Mouse (Mus musculus): ENCODE data around the gene Rbm4b. TPM values are rescaled to one million over a fixed set of nuclear protein-coding genes. Genes with fewer than 3 reads are reported as not detected.
"Not testable (repeated sequence)": the region's sequence is repeated elsewhere in the genome, so short reads cannot be mapped to it uniquely, and the experiment has no call there.

The Rbm4b gene
- polyA plus RNA-seq, 1 experiment from 2014 or later, result 190 TPM

DNA sequence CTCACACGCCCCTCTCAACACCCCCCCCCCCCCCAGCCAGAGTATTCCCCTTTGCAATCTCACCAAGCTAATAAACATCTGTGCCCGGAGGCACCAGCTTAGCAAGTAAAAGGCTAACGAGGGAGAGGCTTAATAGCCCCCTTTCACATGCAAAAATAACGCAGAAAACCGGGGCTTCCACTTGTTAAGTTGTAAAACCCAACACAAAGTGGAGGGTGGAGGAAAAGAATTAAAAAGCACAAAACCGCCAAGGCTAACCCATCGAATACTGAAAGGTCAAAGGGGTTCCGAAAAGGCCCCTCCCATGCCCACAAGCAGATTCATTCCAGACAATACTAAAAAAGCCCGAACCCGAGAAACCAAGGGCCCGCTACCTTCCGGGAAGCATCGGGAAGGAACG lies 54.0 kb downstream of the Rbm4b start:
- Histone ChIP-seq H3K27me3 (ENCODE audit: control insufficient read depth, insufficient read depth, low read length) (no peaks in the 10 kb centered on the region), H3K4me3 (replicated peaks; ENCODE audit: low read depth, low read length) (peak overlapping the region; percentile 87), H3K9me3 (ENCODE audit: control insufficient read depth, low read length) (no peaks in the 10 kb centered on the region), H3K9ac (replicated peaks; ENCODE audit: low read length) (peak overlapping the region; percentile 68), H3K27ac (replicated peaks; ENCODE audit: low read depth, low read length) (peak overlapping the region; percentile 91), H3K4me1 (ENCODE audit: control insufficient read depth, insufficient read depth, low read length) (peaks cover 18% of the 10 kb centered on the region), H3K4me2 (ENCODE audit: low read length) (peak overlapping the region; percentile 94), H3K36me3 (ENCODE audit: control insufficient read depth, insufficient read depth, low read length) (no peaks in the 10 kb centered on the region)
- ATAC-seq (ENCODE audit: low FRiP score, low TSS enrichment) (no peak), DNase-seq (peak; percentile 3)
- under 1% methylated on average over 14 of the region's 14 CpGs for WGBS

DNA sequence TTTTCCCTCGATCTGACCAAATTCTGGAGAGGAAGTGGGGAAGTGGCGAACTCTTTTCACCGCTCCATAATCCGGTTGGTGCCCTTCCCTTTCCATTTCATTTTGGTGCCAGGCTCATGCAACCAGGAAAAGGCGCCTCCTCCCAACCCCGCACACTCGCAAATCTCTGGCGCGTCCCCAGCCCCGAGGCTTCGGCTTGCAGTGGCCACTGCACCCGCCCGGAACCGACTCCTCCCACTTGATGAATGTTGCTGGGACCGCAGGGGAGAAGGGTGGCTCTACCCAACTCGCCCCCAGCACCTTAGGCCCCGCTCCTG lies 54.4 kb downstream of the Rbm4b start:
- Histone ChIP-seq H3K9ac (replicated peaks; ENCODE audit: low read length) (peak overlapping the region; percentile 68), H3K4me3 (replicated peaks; ENCODE audit: low read depth, low read length) (peak overlapping the region; percentile 87), H3K36me3 (ENCODE audit: control insufficient read depth, insufficient read depth, low read length) (no peaks in the 10 kb centered on the region), H3K9me3 (ENCODE audit: control insufficient read depth, low read length) (no peaks in the 10 kb centered on the region), H3K4me2 (ENCODE audit: low read length) (peak overlapping the region; percentile 94), H3K4me1 (ENCODE audit: control insufficient read depth, insufficient read depth, low read length) (peaks cover 18% of the 10 kb centered on the region), H3K27ac (replicated peaks; ENCODE audit: low read depth, low read length) (peak overlapping the region; percentile 91), H3K27me3 (ENCODE audit: control insufficient read depth, insufficient read depth, low read length) (no peaks in the 10 kb centered on the region)
- no peak for ATAC-seq (ENCODE audit: low FRiP score, low TSS enrichment)
- no peak for DNase-seq
- WGBS, result under 1% methylated on average over 17 of the region's 17 CpGs

DNA sequence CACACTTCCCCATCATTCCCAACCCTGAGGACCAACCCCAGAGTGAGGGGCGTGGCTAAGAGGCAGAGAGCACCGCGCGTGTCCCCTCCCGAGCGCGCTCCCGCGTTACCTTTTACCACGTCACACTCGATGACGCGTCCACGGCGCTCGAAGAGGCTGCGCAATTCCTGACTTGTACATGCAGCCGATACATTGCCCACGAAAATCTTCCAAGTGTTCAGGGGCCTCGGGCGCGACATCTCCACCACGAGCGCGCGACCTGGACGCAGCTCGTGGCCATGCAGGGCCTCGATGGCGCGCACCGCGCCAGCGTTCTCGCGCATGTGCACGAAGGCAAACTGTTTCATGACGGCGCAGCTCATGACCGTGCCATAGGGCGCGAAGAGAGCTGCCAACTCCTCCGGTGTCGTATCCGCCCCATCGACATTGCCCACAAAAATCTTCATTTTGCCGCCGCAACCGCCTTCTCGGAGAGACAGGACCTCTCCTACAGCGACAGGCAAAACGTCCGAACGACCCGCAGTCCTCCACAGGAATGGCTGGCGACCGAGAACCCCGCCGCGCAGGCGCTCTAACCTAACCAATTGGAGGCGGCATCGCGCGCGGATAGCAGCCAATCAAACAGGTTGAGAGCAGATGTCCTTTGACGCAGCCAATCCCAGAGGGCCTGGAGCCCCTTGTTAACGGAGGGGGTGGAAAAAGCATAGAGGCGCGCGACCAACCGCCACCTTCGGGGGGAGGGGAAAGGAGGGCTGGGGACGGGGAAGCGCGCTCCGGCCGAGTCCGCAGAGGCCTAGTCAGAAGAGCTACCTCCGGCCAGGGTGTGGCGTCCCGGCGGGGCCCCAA lies 55.0 kb downstream of the Rbm4b start, which contains the start of the genes Gm21992 and Rbm14:
Gm21992 (minus strand) TSS at position 550 of the 846 bp plus-strand sequence.
Rbm14 (minus strand) TSS at position 572 of the 846 bp plus-strand sequence.
- ATAC-seq (ENCODE audit: low FRiP score, low TSS enrichment) (peak; percentile 99), DNase-seq (peak; percentile 99)
- Histone ChIP-seq H3K36me3 (ENCODE audit: control insufficient read depth, insufficient read depth, low read length) (no peaks in the 10 kb centered on the region), H3K9me3 (ENCODE audit: control insufficient read depth, low read length) (no peaks in the 10 kb centered on the region), H3K4me2 (ENCODE audit: low read length) (peak within 1 kb of the TSS; percentile 94), H3K27me3 (ENCODE audit: control insufficient read depth, insufficient read depth, low read length) (no peaks in the 10 kb centered on the region), H3K9ac (replicated peaks; ENCODE audit: low read length) (peak within 1 kb of the TSS; percentile 68), H3K27ac (replicated peaks; ENCODE audit: low read depth, low read length) (peak within 1 kb of the TSS; percentile 91), H3K4me3 (replicated peaks; ENCODE audit: low read depth, low read length) (peak within 1 kb of the TSS; percentile 87), H3K4me1 (ENCODE audit: control insufficient read depth, insufficient read depth, low read length) (peaks cover 18% of the 10 kb centered on the region)
- under 1% methylated on average over 83 of the region's 83 CpGs for WGBS

DNA sequence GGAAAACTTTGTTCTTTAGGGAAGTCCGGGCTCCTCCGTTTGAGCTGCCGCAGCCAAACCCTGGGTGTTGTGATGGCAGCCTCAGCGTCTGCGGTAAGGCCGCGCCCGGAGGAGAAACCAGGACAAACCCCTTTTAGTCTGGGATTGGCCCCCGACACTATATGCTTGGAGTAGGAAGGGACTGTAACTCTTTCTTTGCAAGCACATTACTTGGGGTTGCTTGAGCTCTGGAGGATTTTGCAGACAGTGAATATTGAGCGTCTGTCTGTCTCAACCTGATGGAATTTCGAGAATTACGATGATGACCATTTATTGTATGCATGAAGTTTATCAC lies 55.6 kb downstream of the Rbm4b start:
- DNase-seq, result no peak
- peak overlapping the region; percentile 68 for H3K9ac ChIP-seq (replicated peaks; ENCODE audit: low read length)
- peaks cover 18% of the 10 kb centered on the region for H3K4me1 ChIP-seq (ENCODE audit: control insufficient read depth, insufficient read depth, low read length)
- H3K4me3 ChIP-seq (replicated peaks; ENCODE audit: low read depth, low read length), result peak overlapping the region; percentile 87
- H3K9me3 ChIP-seq (ENCODE audit: control insufficient read depth, low read length), result no peaks in the 10 kb centered on the region
- H3K27ac ChIP-seq (replicated peaks; ENCODE audit: low read depth, low read length), result peak overlapping the region; percentile 79
- ATAC-seq (ENCODE audit: low FRiP score, low TSS enrichment), result peak; percentile 58; the same call in 1 of the 2 replicates
- H3K36me3 ChIP-seq (ENCODE audit: control insufficient read depth, insufficient read depth, low read length), result no peaks in the 10 kb centered on the region
- H3K27me3 ChIP-seq (ENCODE audit: control insufficient read depth, insufficient read depth, low read length), result no peaks in the 10 kb centered on the region
- peak overlapping the region; percentile 94 for H3K4me2 ChIP-seq (ENCODE audit: low read length)
- WGBS, result 7% methylated on average over 12 of the region's 12 CpGs

DNA sequence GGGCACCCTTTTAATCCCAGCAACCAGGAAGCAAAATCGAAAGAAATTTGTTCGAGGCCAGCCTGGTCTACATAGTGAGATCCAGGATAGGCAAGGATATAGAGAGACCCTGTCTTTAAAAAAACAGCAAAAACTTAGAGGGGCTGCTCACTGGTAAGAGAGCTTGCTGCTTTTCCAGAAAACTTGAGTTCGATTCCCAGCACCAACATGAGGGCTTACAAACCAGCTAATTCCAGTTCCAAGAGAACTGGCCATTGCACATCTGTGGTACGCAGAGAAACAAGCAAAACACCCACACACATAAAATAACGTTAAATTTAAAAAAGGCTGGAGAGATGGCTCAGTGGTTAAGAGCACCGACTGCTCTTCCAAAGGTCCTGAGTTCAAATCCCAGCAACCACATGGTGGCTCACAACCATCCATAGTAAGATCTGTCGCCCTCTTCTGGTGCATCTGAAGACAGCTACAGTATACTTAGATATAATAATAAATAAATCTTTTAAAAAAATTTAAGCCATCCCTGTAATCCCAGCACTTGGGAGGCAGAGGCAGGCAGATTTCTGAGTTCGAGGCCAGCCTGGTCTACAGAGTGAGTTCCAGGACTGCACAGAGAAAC lies 56.1 kb downstream of the Rbm4b start:
- 0 out of 2 replicates have a peak overlapping the region, but pooled peaks have one; percentile 79 for H3K27ac ChIP-seq (replicated peaks; ENCODE audit: low read depth, low read length)
- H3K9me3 ChIP-seq (ENCODE audit: control insufficient read depth, low read length); DNase-seq; ATAC-seq (ENCODE audit: low FRiP score, low TSS enrichment); H3K36me3 ChIP-seq (ENCODE audit: control insufficient read depth, insufficient read depth, low read length); H3K27me3 ChIP-seq (ENCODE audit: control insufficient read depth, insufficient read depth, low read length): not testable (repeated sequence)
- H3K4me2 ChIP-seq (ENCODE audit: low read length), result peak overlapping the region; percentile 94
- peak overlapping the region; percentile 87 for H3K4me3 ChIP-seq (replicated peaks; ENCODE audit: low read depth, low read length)
- 79% methylated on average over 8 of the region's 8 CpGs for WGBS
- H3K4me1 ChIP-seq (ENCODE audit: control insufficient read depth, insufficient read depth, low read length), result peaks cover 18% of the 10 kb centered on the region
- H3K9ac ChIP-seq (replicated peaks; ENCODE audit: low read length), result peak overlapping the region; percentile 68; the same call in 1 of the 2 replicates

DNA sequence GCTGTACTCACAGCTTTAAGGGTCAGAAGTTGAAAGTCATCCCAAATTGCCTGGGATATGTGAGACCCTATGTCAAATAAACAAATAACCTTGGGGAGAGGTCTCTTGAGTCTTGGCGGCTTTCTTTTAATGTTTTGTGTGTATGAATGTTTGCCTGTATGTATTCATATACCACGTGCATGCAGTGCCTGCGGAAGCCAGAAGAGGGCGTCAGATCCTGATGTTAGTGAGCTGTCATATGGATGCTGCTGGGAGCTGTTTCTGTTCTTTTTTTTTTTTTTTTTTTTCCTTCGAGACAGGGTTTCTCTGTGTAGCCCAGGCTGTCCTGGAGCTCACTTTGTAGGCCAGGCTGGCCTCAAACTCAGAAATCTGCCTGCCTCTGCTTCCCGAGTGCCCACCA lies 56.7 kb downstream of the Rbm4b start:
- no peaks in the 10 kb centered on the region for H3K27me3 ChIP-seq (ENCODE audit: control insufficient read depth, insufficient read depth, low read length)
- no peak overlapping the region for H3K9ac ChIP-seq (replicated peaks; ENCODE audit: low read length)
- peaks cover 17% of the 10 kb centered on the region for H3K4me1 ChIP-seq (ENCODE audit: control insufficient read depth, insufficient read depth, low read length)
- WGBS, result 86% methylated on average over 6 of the region's 6 CpGs
- DNase-seq (peak; percentile 15), ATAC-seq (ENCODE audit: low FRiP score, low TSS enrichment) (no peak)
- H3K36me3 ChIP-seq (ENCODE audit: control insufficient read depth, insufficient read depth, low read length), result no peaks in the 10 kb centered on the region
- H3K4me3 ChIP-seq (replicated peaks; ENCODE audit: low read depth, low read length), result no peak overlapping the region
- H3K4me2 ChIP-seq (ENCODE audit: low read length), result no peak overlapping the region
- H3K9me3 ChIP-seq (ENCODE audit: control insufficient read depth, low read length), result no peaks in the 10 kb centered on the region
- no peak overlapping the region for H3K27ac ChIP-seq (replicated peaks; ENCODE audit: low read depth, low read length)

Other genes with a start within 250 kb of the Rbm4b start
- gene Pcx, start 246.0 kb upstream of the Rbm4b start, polyA plus RNA-seq (2014; fragmentation: Nextera tagmentation; extraction: Ambion mirVana), result 18.0 and 20.5 TPM in 2 replicates
- gene Lrfn4, start 140.8 kb upstream of the Rbm4b start, polyA plus RNA-seq (2014; fragmentation: Nextera tagmentation; extraction: Ambion mirVana), result 14.1 and 18.8 TPM in 2 replicates
- 48.5 and 52.1 TPM in 2 replicates for gene Rce1, start 130.9 kb upstream of the Rbm4b start, polyA plus RNA-seq (2014; fragmentation: Nextera tagmentation; extraction: Ambion mirVana)
- gene Gm960, start 57.8 kb upstream of the Rbm4b start, polyA plus RNA-seq (2014; fragmentation: Nextera tagmentation; extraction: Ambion mirVana), result 6.2 and 7.6 TPM in 2 replicates
- 37.6 and 43.0 TPM in 2 replicates for gene Sptbn2, start 45.3 kb upstream of the Rbm4b start, polyA plus RNA-seq (2014; fragmentation: Nextera tagmentation; extraction: Ambion mirVana)
- gene Rbm4, start 37.4 kb downstream of the Rbm4b start, polyA plus RNA-seq (2014; fragmentation: Nextera tagmentation; extraction: Ambion mirVana), result 101 and 113 TPM in 2 replicates
- 12.7 and 14.4 TPM in 2 replicates for gene Gm21992, start 55.1 kb downstream of the Rbm4b start, polyA plus RNA-seq (2014; fragmentation: Nextera tagmentation; extraction: Ambion mirVana)
- gene Rbm14, start 55.1 kb downstream of the Rbm4b start, polyA plus RNA-seq (2014; fragmentation: Nextera tagmentation; extraction: Ambion mirVana), result 62.0 and 68.9 TPM in 2 replicates
- gene Ccs, start 82.8 kb downstream of the Rbm4b start, polyA plus RNA-seq (2014; fragmentation: Nextera tagmentation; extraction: Ambion mirVana), result 36.5 and 41.4 TPM in 2 replicates
- gene Ccdc87, start 82.9 kb downstream of the Rbm4b start, polyA plus RNA-seq (2014; fragmentation: Nextera tagmentation; extraction: Ambion mirVana), result 0.49 and 0.63 TPM in 2 replicates
- gene Ctsf, start 98.6 kb downstream of the Rbm4b start, polyA plus RNA-seq (2014; fragmentation: Nextera tagmentation; extraction: Ambion mirVana), result 57.3 and 63.7 TPM in 2 replicates
- 2.1 and 3.1 TPM in 2 replicates for gene Actn3, start 121.4 kb downstream of the Rbm4b start, polyA plus RNA-seq (2014; fragmentation: Nextera tagmentation; extraction: Ambion mirVana)
- gene Zdhhc24, start 122.2 kb downstream of the Rbm4b start, polyA plus RNA-seq (2014; fragmentation: Nextera tagmentation; extraction: Ambion mirVana), result 18.2 and 19.4 TPM in 2 replicates
- gene Bbs1, start 150.1 kb downstream of the Rbm4b start, polyA plus RNA-seq (2014; fragmentation: Nextera tagmentation; extraction: Ambion mirVana), result 8.9 and 17.9 TPM in 2 replicates
- 102 and 103 TPM in 2 replicates for gene Dpp3, start 171.8 kb downstream of the Rbm4b start, polyA plus RNA-seq (2014; fragmentation: Nextera tagmentation; extraction: Ambion mirVana)
- gene Peli3, start 186.6 kb downstream of the Rbm4b start, polyA plus RNA-seq (2014; fragmentation: Nextera tagmentation; extraction: Ambion mirVana), result 10.7 and 12.2 TPM in 2 replicates
- gene Mrpl11, start 205.7 kb downstream of the Rbm4b start, polyA plus RNA-seq (2014; fragmentation: Nextera tagmentation; extraction: Ambion mirVana), result 117 and 122 TPM in 2 replicates
- gene Npas4, start 233.8 kb downstream of the Rbm4b start, polyA plus RNA-seq (2014; fragmentation: Nextera tagmentation; extraction: Ambion mirVana), result 0.24 and 0.58 TPM in 2 replicates

Measured in midbrain, embryonic 14.5 days (tissue).